Mouse (Mus musculus) heart, postnatal 0 days (tissue): ENCODE results near the gene Zdhhc20. TPM values are rescaled to one million over a fixed set of nuclear protein-coding genes. Genes with fewer than 3 reads are reported as not detected.

Experiments used
- ATAC-seq: fragments of 200-750 bp; cut with Nextera tagmentation; 2 replicates; pipeline ENCODE4 v1.8.0; 2017; ENCODE audit warnings: low read depth, moderate number of reproducible peaks, moderate library complexity; ENCODE audit not compliant: insufficient read depth
- DNase-seq: peaks from one replicate; pipeline ENCODE4 v3.0.0-alpha.2; 2016; ENCODE audit warnings: low spot score
- H3K27ac ChIP-seq: fragments of 300-500 bp; sonication (generic); 2 replicates; pipeline ENCODE4 v1.5.1; 2014; ENCODE audit warnings: low read depth, mild to moderate bottlenecking
- H3K27me3 ChIP-seq: fragments of 300-500 bp; sonication (generic); 2 replicates; pipeline ENCODE4 v1.6.1; 2014; ENCODE audit warnings: low read length, mixed read lengths; ENCODE audit not compliant: control insufficient read depth, insufficient read depth
- H3K36me3 ChIP-seq: fragments of 300-500 bp; sonication (generic); replicated peaks from 2 replicates; pipeline ENCODE4 v1.6.1; 2014; ENCODE audit warnings: low read length, mixed read lengths; ENCODE audit not compliant: control insufficient read depth, insufficient read depth
- H3K4me1 ChIP-seq: fragments of 300-500 bp; sonication (generic); 2 replicates; pipeline ENCODE4 v1.6.1; 2014; ENCODE audit warnings: antibody characterized with exemption; ENCODE audit not compliant: control insufficient read depth, insufficient read depth
- H3K4me2 ChIP-seq: fragments of 300-500 bp; sonication (generic); 2 replicates; pipeline ENCODE4 v1.6.1; 2014; ENCODE audit warnings: low read depth, mild to moderate bottlenecking, low read length, moderate library complexity
- H3K4me3 ChIP-seq: fragments of 300-500 bp; sonication (generic); 2 replicates; pipeline ENCODE4 v1.5.1; 2014; ENCODE audit warnings: low read depth, low read length
- H3K9ac ChIP-seq: fragments of 300-500 bp; sonication (generic); replicated peaks from 2 replicates; pipeline ENCODE4 v1.6.1; 2014; ENCODE audit warnings: low read depth, low read length, mixed read lengths
- H3K9me3 ChIP-seq: fragments of 300-500 bp; sonication (generic); replicated peaks from 2 replicates; pipeline ENCODE4 v1.6.1; 2016; ENCODE audit warnings: low read length; ENCODE audit not compliant: control insufficient read depth
- CTCF ChIP-seq: IDR thresholded peaks from 2 replicates; pipeline ENCODE4 v1.5.1; 2016; ENCODE audit warnings: antibody characterized with exemption, control low read depth, low read depth
- EP300 ChIP-seq: IDR thresholded peaks from 2 replicates; pipeline ENCODE4 v1.6.1; 2016; ENCODE audit warnings: antibody characterized with exemption, low read depth
- WGBS: fragments of 180-500 bp; shearing (Covaris S2); extraction: QIAGEN DNeasy Blood & Tissue Kit; methylation state at CpG from one replicate; pipeline ENCODE4 v1.1.7; 2014; 5-methylcytosine and 5-hydroxymethylcytosine counted together
- microRNA-seq: library from miRNA; unstranded; fragments of <30 nt; microRNA quantifications from one replicate; pipeline ENCODE4, GENCODE M21; 2016
- polyA plus RNA-seq: library from polyadenylated mRNA; unstranded; fragments of >200 nt; fragmentation: Nextera tagmentation; extraction: Ambion mirVana; gene quantifications from 2 replicates; pipeline ENCODE4 v1.2.1, GENCODE M21; 2015
- total RNA-seq: library from RNA; depleted of rRNA; stranded (reverse); fragments of >200 nt; gene quantifications from 2 replicates; pipeline ENCODE4 v1.2.3, GENCODE M21; 2014; ENCODE audit warnings: low replicate concordance; rRNA removed

The Zdhhc20 gene
- total and polyA plus RNA-seq, 2 experiments from 2014 or later: 13.2 to 28.6 TPM

- Histone ChIP-seq H3K4me3 (no peak overlapping the region), H3K4me2 (no peak overlapping the region), H3K27ac (no peak overlapping the region), H3K27me3 (no peaks in the 10 kb centered on the region), H3K9me3 (no peaks in the 10 kb centered on the region), H3K4me1 (no peaks in the 10 kb centered on the region), H3K36me3 (no peaks in the 10 kb centered on the region), H3K9ac (no peak overlapping the region)
- TF ChIP-seq EP300: no peak
- no peak for TF ChIP-seq CTCF
- 82% methylated on average over 9 of the region's 9 CpGs for WGBS
- no peak for ATAC-seq
- DNase-seq: no peak
Observed at GRCm38 (mm10) chr14:57789759-57790158, 100.3 kb downstream of the Zdhhc20 start.

DNA sequence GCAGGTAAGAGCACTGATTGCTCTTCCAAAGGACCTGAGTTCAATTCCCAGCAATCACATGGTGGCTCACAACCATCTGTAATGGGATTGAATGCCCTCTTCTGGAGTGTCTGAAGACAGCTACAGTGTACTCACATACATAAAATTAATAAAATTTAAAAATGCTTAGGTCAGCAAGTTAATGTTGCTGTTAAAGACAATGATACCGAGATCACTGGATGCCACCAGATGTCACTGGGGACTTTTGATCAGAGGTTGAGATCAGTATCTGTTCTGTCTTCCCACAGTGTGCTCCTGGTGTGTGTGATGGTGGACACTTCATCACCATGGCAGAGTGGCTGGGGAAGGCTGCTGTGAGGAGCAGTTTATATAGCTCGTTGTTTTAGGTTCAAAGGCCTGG is 100.8 kb downstream of the Zdhhc20 start:
- no peaks in the 10 kb centered on the region for H3K36me3 ChIP-seq
- 72% methylated on average over 2 of the region's 2 CpGs for WGBS
- TF ChIP-seq CTCF: no peak
- TF ChIP-seq EP300: no peak

GRCm38 (mm10) chr14:57787406-57787805 is 102.7 kb downstream of the Zdhhc20 start:
- Histone ChIP-seq H3K4me2 (no peak overlapping the region), H3K27me3 (no peaks in the 10 kb centered on the region), H3K4me3 (no peak overlapping the region), H3K4me1 (no peaks in the 10 kb centered on the region), H3K9me3 (no peaks in the 10 kb centered on the region), H3K9ac (no peak overlapping the region), H3K36me3 (no peaks in the 10 kb centered on the region), H3K27ac (no peak overlapping the region)
- DNase-seq (no peak), ATAC-seq (no peak)
- WGBS: 43% methylated on average over 4 of the region's 4 CpGs
- TF ChIP-seq CTCF: no peak
- no peak for TF ChIP-seq EP300

More for the DNA sequence above, 100.8 kb downstream of the Zdhhc20 start:
- Histone ChIP-seq H3K4me3 (no peak overlapping the region), H3K27ac (no peak overlapping the region), H3K9me3 (no peaks in the 10 kb centered on the region), H3K4me2 (no peak overlapping the region), H3K9ac (no peak overlapping the region), H3K27me3 (no peaks in the 10 kb centered on the region), H3K4me1 (no peaks in the 10 kb centered on the region)
- no peak for ATAC-seq
- DNase-seq: no peak

Small RNA genes lying within 50 kb of the gene (microRNA-seq; reads per million reads assigned to microRNA genes)
- gene Mir3077: 0.54 reads per million

Other genes with a start within 250 kb of the Zdhhc20 start
- 10.9 and 26.0 TPM in 2 replicates for gene Xpo4, start 224.8 kb downstream of the Zdhhc20 start, total RNA-seq
- 5.1 and 6.5 TPM in 2 replicates for gene Xpo4, start 224.8 kb downstream of the Zdhhc20 start, polyA plus RNA-seq
- gene Gm49361, start 144.2 kb downstream of the Zdhhc20 start, total RNA-seq: not detected in 2 replicates
- not detected in 2 replicates for gene Gm49361, start 144.2 kb downstream of the Zdhhc20 start, polyA plus RNA-seq
- 43.7 and 68.4 TPM in 2 replicates for gene Lats2, start 131.9 kb downstream of the Zdhhc20 start, total RNA-seq
- gene Lats2, start 131.9 kb downstream of the Zdhhc20 start, polyA plus RNA-seq: 16.0 and 17.2 TPM in 2 replicates
- 8.4 and 27.7 TPM in 2 replicates for gene Sap18, start 92.1 kb downstream of the Zdhhc20 start, total RNA-seq
- gene Sap18, start 92.1 kb downstream of the Zdhhc20 start, polyA plus RNA-seq: 9.8 and 10.9 TPM in 2 replicates
- gene Ska3, start 64.1 kb downstream of the Zdhhc20 start, total RNA-seq: 4.7 and 7.9 TPM in 2 replicates
- 6.6 and 6.9 TPM in 2 replicates for gene Ska3, start 64.1 kb downstream of the Zdhhc20 start, polyA plus RNA-seq
- 21.5 and 55.3 TPM in 2 replicates for gene Mrpl57, start 64.0 kb downstream of the Zdhhc20 start, total RNA-seq
- gene Mrpl57, start 64.0 kb downstream of the Zdhhc20 start, polyA plus RNA-seq: 164 and 166 TPM in 2 replicates
- 48.0 and 56.9 TPM in 2 replicates for gene Micu2, start 109.0 kb upstream of the Zdhhc20 start, total RNA-seq
- 68.7 and 70.7 TPM in 2 replicates for gene Micu2, start 109.0 kb upstream of the Zdhhc20 start, polyA plus RNA-seq
- 3.7 and 7.6 TPM in 2 replicates for gene Fgf9, start 180.3 kb upstream of the Zdhhc20 start, total RNA-seq
- gene Fgf9, start 180.3 kb upstream of the Zdhhc20 start, polyA plus RNA-seq: 10.0 and 10.6 TPM in 2 replicates